Mouse (Mus musculus): ENCODE measurements around the gene Ebpl. TPM values are rescaled to one million over a fixed set of nuclear protein-coding genes. Genes with fewer than 3 reads are reported as not detected.

Gene Ebpl
- total RNA-seq, 2 experiments from 2014 or later: 5.0 to 5.6 TPM

Other genes starting within 250 kb of the Ebpl start
- 10 to 100 TPM; 52.8 to 57.3 TPM for gene Sacs, start 222.0 kb downstream of the Ebpl start, total RNA-seq (2021)
- gene Sgcg, start 101.9 kb downstream of the Ebpl start, total RNA-seq (2021): under 1 TPM; 0.16 to 0.29 TPM
- under 1 TPM; 0.45 to 0.65 TPM for gene Arl11, start 50.7 kb downstream of the Ebpl start, total RNA-seq (2021)
- 10 to 100 TPM; 68.1 to 70.1 TPM for gene Kpna3, start 79.4 kb upstream of the Ebpl start, total RNA-seq (2021)
- 10 to 100 TPM; 37.4 to 39.4 TPM for gene Spryd7, start 196.4 kb upstream of the Ebpl start, total RNA-seq (2021)
- 10 to 100 TPM; 12.4 to 14.0 TPM for gene Trim13, start 237.8 kb upstream of the Ebpl start, total RNA-seq (2021)
- gene Kcnrg, start 247.0 kb upstream of the Ebpl start, total RNA-seq (2021): 1 to 10 TPM; 1.0 to 1.3 TPM